Mouse (Mus musculus): Measurements from ENCODE around the gene Chid1. TPM values are rescaled to one million over a fixed set of nuclear protein-coding genes. Genes with fewer than 3 reads are reported as not detected.
"Not testable (repeated sequence)": the region's sequence is repeated elsewhere in the genome, so short reads cannot be mapped to it uniquely, and the experiment has no call there.

Chid1 gene
- polyA plus RNA-seq, 1 experiment from 2014 or later: 32.9 TPM

DNA sequence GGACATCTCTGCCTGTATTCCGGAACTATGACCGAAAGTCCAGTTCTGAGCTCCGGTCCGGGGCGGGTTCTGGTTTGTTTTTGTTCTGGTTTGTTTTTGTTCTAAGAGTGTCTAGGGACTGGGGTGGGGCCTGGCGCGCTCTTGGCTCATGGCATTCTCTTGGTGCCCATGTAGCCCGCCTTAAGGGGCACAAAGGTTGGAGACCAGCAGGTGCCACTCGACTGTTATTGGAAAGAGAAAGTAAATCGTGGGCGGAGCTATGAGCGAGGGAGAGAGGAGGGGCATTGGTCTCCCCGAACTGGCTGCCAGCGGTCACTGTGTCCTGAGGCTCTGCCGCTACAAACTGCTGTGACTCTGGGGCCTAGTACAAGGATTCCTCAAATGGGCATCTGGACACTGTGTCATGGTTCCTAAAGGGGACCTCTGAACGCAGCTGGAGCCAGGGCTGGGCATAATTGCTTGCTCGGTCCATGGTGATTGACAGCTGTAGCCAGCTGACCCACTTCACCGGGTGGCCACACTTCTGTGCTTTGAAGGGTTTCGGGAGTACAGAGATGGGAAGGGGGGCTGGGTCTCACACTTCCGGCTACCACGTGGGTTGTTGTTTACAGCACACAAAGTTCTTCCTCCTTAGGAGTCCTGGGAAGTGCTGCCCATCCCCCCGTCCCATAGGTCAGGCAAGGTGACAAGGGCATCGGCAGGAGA lies 83.9 kb downstream of the Chid1 start:
- DNase-seq (ENCODE audit: low spot score) (peak; percentile 47), ATAC-seq (ENCODE audit: insufficient read depth, low FRiP score, low TSS enrichment) (peak; percentile 17; the same call in 1 of the 2 replicates)
- Histone ChIP-seq H3K27me3 (ENCODE audit: control insufficient read depth, insufficient read depth, low read length) (peaks cover 11% of the 10 kb centered on the region), H3K27ac (ENCODE audit: low read depth, low read length) (peak overlapping the region; percentile 67; the same call in 1 of the 2 replicates), H3K4me2 (ENCODE audit: low read depth) (peak overlapping the region; percentile 66), H3K4me1 (ENCODE audit: control insufficient read depth, insufficient read depth, low read length) (peaks cover 6% of the 10 kb centered on the region), H3K36me3 (ENCODE audit: control insufficient read depth, insufficient read depth, low read length) (peaks cover 5% of the 10 kb centered on the region), H3K9me3 (ENCODE audit: control insufficient read depth, low read length) (no peaks in the 10 kb centered on the region), H3K4me3 (ENCODE audit: low read depth, low read length) (peak overlapping the region; percentile 46), H3K9ac (ENCODE audit: low read length) (peak overlapping the region; percentile 62)
- 2% methylated on average over 23 of the region's 23 CpGs for WGBS

- WGBS: under 1% methylated on average over 45 of the region's 45 CpGs
Observed at GRCm38 (mm10) chr7:141454967-141455551, 84.6 kb downstream of the Chid1 start, which contains the start of gene Pnpla2. TSS of gene Pnpla2 (plus strand) at chr7:141455198.

GRCm38 (mm10) chr7:141453636-141454035 lies 86.0 kb downstream of the Chid1 start:
- H3K4me1 ChIP-seq (ENCODE audit: control insufficient read depth, insufficient read depth, low read length): peaks cover 9% of the 10 kb centered on the region
- no peak for DNase-seq (ENCODE audit: low spot score)
- no peaks in the 10 kb centered on the region for H3K27me3 ChIP-seq (ENCODE audit: control insufficient read depth, insufficient read depth, low read length)
- WGBS: 79% methylated on average over 2 of the region's 2 CpGs
- peaks cover 9% of the 10 kb centered on the region for H3K36me3 ChIP-seq (ENCODE audit: control insufficient read depth, insufficient read depth, low read length)
- no peak overlapping the region for H3K4me2 ChIP-seq (ENCODE audit: low read depth)
- no peak for ATAC-seq (ENCODE audit: insufficient read depth, low FRiP score, low TSS enrichment)
- H3K27ac ChIP-seq (ENCODE audit: low read depth, low read length): no peak overlapping the region
- no peak overlapping the region for H3K9ac ChIP-seq (ENCODE audit: low read length)
- H3K4me3 ChIP-seq (ENCODE audit: low read depth, low read length): no peak overlapping the region
- no peaks in the 10 kb centered on the region for H3K9me3 ChIP-seq (ENCODE audit: control insufficient read depth, low read length)

More at GRCm38 (mm10) chr7:141454967-141455551, 84.6 kb downstream of the Chid1 start, which contains the start of gene Pnpla2:
- DNase-seq (ENCODE audit: low spot score) (peak; percentile 92), ATAC-seq (ENCODE audit: insufficient read depth, low FRiP score, low TSS enrichment) (peak; percentile 80)
- Histone ChIP-seq H3K4me1 (ENCODE audit: control insufficient read depth, insufficient read depth, low read length) (peaks cover 6% of the 10 kb centered on the region), H3K27ac (ENCODE audit: low read depth, low read length) (peak within 1 kb of the TSS; percentile 67; the same call in 1 of the 2 replicates), H3K9ac (ENCODE audit: low read length) (peak within 1 kb of the TSS; percentile 62), H3K9me3 (ENCODE audit: control insufficient read depth, low read length) (no peaks in the 10 kb centered on the region), H3K4me2 (ENCODE audit: low read depth) (peak within 1 kb of the TSS; percentile 66), H3K4me3 (ENCODE audit: low read depth, low read length) (peak within 1 kb of the TSS; percentile 46), H3K36me3 (ENCODE audit: control insufficient read depth, insufficient read depth, low read length) (peaks cover 5% of the 10 kb centered on the region), H3K27me3 (ENCODE audit: control insufficient read depth, insufficient read depth, low read length) (peaks cover 4% of the 10 kb centered on the region; the same call in 1 of the 2 replicates)

GRCm38 (mm10) chr7:141451928-141452327 lies 87.7 kb downstream of the Chid1 start:
- Histone ChIP-seq H3K4me3 (ENCODE audit: low read depth, low read length) (no peak overlapping the region), H3K9ac (ENCODE audit: low read length) (no peak overlapping the region), H3K4me2 (ENCODE audit: low read depth) (no peak overlapping the region), H3K9me3 (ENCODE audit: control insufficient read depth, low read length) (no peaks in the 10 kb centered on the region), H3K27me3 (ENCODE audit: control insufficient read depth, insufficient read depth, low read length) (no peaks in the 10 kb centered on the region), H3K4me1 (ENCODE audit: control insufficient read depth, insufficient read depth, low read length) (peaks cover 15% of the 10 kb centered on the region), H3K36me3 (ENCODE audit: control insufficient read depth, insufficient read depth, low read length) (peaks cover 11% of the 10 kb centered on the region), H3K27ac (ENCODE audit: low read depth, low read length) (no peak overlapping the region)
- ATAC-seq (ENCODE audit: insufficient read depth, low FRiP score, low TSS enrichment) (no peak), DNase-seq (ENCODE audit: low spot score) (no peak)

GRCm38 (mm10) chr7:141447110-141447991 lies 92.3 kb downstream of the Chid1 start, which contains the start of gene Rplp2:
TSS of gene Rplp2 (plus strand) at chr7:141447370.
- DNase-seq (ENCODE audit: low spot score) (peak; percentile 94), ATAC-seq (ENCODE audit: insufficient read depth, low FRiP score, low TSS enrichment) (peak; percentile 89)
- Histone ChIP-seq H3K36me3 (ENCODE audit: control insufficient read depth, insufficient read depth, low read length) (peaks cover 11% of the 10 kb centered on the region), H3K4me2 (ENCODE audit: low read depth) (peak within 1 kb of the TSS; percentile 79), H3K4me1 (ENCODE audit: control insufficient read depth, insufficient read depth, low read length) (peaks cover 19% of the 10 kb centered on the region), H3K27me3 (ENCODE audit: control insufficient read depth, insufficient read depth, low read length) (no peaks in the 10 kb centered on the region), H3K9ac (ENCODE audit: low read length) (peak within 1 kb of the TSS; percentile 85), H3K4me3 (ENCODE audit: low read depth, low read length) (peak within 1 kb of the TSS; percentile 85), H3K9me3 (ENCODE audit: control insufficient read depth, low read length) (no peaks in the 10 kb centered on the region), H3K27ac (ENCODE audit: low read depth, low read length) (peak within 1 kb of the TSS; percentile 77)
- under 1% methylated on average over 63 of the region's 63 CpGs for WGBS

DNA sequence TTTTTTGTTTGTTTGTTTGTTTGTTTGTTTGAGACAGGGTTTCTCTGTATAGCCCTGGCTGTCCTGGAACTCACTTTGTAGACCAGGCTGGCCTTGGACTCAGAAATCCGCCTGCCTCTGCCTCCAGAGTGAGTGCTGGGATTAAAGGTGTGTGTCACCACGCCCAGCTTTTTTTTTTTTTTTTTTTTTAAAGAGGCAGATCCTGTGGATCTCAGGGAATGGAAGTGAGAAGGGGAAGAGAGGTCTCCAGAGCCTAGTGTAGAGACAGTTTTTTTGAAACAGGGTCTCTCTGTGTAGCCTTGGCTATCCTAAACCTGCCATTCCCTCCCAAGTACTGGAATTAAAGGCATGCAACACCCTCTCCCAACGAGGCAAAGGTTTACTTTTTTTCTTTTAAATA lies 93.3 kb downstream of the Chid1 start:
- H3K4me2 ChIP-seq (ENCODE audit: low read depth); H3K9ac ChIP-seq (ENCODE audit: low read length); H3K4me3 ChIP-seq (ENCODE audit: low read depth, low read length); H3K36me3 ChIP-seq (ENCODE audit: control insufficient read depth, insufficient read depth, low read length); H3K27me3 ChIP-seq (ENCODE audit: control insufficient read depth, insufficient read depth, low read length); ATAC-seq (ENCODE audit: insufficient read depth, low FRiP score, low TSS enrichment); H3K9me3 ChIP-seq (ENCODE audit: control insufficient read depth, low read length); DNase-seq (ENCODE audit: low spot score); H3K27ac ChIP-seq (ENCODE audit: low read depth, low read length): not testable (repeated sequence)
- WGBS: 85% methylated on average over 3 of the region's 3 CpGs
- peaks cover 22% of the 10 kb centered on the region for H3K4me1 ChIP-seq (ENCODE audit: control insufficient read depth, insufficient read depth, low read length)

- H3K9me3 ChIP-seq (ENCODE audit: control insufficient read depth, low read length): no peaks in the 10 kb centered on the region
- no peak within 1 kb of the TSS for H3K27ac ChIP-seq (ENCODE audit: low read depth, low read length)
- DNase-seq (ENCODE audit: low spot score): peak; percentile 82
- H3K4me3 ChIP-seq (ENCODE audit: low read depth, low read length): peak within 1 kb of the TSS; percentile 35
- peaks cover 6% of the 10 kb centered on the region; the same call in 1 of the 2 replicates for H3K36me3 ChIP-seq (ENCODE audit: control insufficient read depth, insufficient read depth, low read length)
- under 1% methylated on average over 25 of the region's 25 CpGs for WGBS
- ATAC-seq (ENCODE audit: insufficient read depth, low FRiP score, low TSS enrichment): no peak
- peaks cover 21% of the 10 kb centered on the region for H3K4me1 ChIP-seq (ENCODE audit: control insufficient read depth, insufficient read depth, low read length)
- peak within 1 kb of the TSS; percentile 60 for H3K9ac ChIP-seq (ENCODE audit: low read length)
- peak within 1 kb of the TSS; percentile 77 for H3K4me2 ChIP-seq (ENCODE audit: low read depth)
- no peaks in the 10 kb centered on the region for H3K27me3 ChIP-seq (ENCODE audit: control insufficient read depth, insufficient read depth, low read length)
Observed at GRCm38 (mm10) chr7:141443828-141444237, 95.8 kb downstream of the Chid1 start, which contains the start of gene Pidd1. TSS of gene Pidd1 (minus strand) at chr7:141444025.
